Mouse (Mus musculus) bone marrow macrophage, adult 2 months (primary cell): ENCODE measurements around the gene S100b.

Source experiments
- CTCF ChIP-seq: IDR thresholded peaks from 2 replicates; pipeline ENCODE4 v1.5.1; 2012; ENCODE audit warnings: low read depth, mild to moderate bottlenecking, low read length, moderate library complexity
- POLR2A ChIP-seq: IDR thresholded peaks from 2 replicates; pipeline ENCODE4 v1.6.1; 2012; ENCODE audit warnings: mild to moderate bottlenecking, low read depth, low read length, borderline replicate concordance

DNA sequence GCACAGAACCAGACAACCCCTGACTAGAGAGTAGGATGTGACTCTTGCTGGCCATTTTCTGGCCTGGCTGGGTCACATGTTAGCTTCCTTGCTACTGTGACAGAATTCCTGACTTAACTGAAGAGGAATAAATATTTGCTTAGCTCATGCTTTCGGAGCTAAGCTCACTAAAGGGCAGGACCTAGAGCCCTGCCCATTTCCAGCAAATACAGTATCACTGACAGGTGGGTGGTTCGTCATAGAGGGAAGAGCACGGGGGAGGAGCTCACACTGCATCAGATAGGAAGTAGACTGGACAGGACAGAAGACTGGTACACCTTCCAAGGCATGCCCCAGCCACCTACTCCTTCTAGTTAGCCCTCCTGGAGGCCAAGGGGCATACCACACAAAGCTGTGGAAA lies 7.8 kb downstream of the S100b start:
- TF ChIP-seq CTCF (no peak), POLR2A (no peak)
